Mouse (Mus musculus): ENCODE measurements around the gene Kat2a.

DNA sequence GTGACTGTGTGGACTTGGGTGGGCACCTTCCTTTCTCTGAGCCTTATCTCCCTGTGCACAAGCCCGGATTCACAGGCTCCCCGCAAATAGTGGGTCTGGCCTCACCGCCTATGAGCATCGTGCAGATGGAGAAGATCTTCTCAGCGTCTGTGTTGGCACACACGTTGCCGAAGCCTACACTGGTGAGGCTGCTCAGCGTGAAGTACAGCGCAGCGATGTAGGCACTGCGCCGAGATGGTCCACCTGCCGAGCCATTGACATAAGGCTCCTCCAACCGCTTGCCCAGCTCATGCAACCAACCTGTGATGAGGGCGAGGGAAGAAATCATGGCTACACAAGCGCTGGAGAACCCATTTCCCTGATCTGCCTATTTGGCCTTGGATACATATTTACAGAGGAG is 37.9 kb upstream of the Kat2a start:
- no peak for TF ChIP-seq POLR2A (IDR thresholded peaks at IDR 0.05; ENCODE audit: borderline replicate concordance, control insufficient read depth, low read depth, low read length)
- no peak for TF ChIP-seq CTCF (IDR thresholded peaks at IDR 0.05; ENCODE audit: control insufficient read depth, insufficient read depth, low read length)

Measured in bone marrow, adult 2 months (tissue).